Mouse (Mus musculus) olfactory bulb, adult 2 months (tissue): ENCODE measurements around the gene Atf3.

Source experiments
- CTCF ChIP-seq: fragments of 200-500 bp; IDR thresholded peaks from 2 replicates; pipeline ENCODE4 v1.5.1; 2012; ENCODE audit warnings: low read depth, mild to moderate bottlenecking, low read length, moderate library complexity; ENCODE audit not compliant: insufficient read depth
- POLR2A ChIP-seq: fragments of 200-500 bp; IDR thresholded peaks from 2 replicates; pipeline ENCODE4 v1.6.1; 2012; ENCODE audit warnings: mild to moderate bottlenecking, low read depth, low read length, moderate library complexity; ENCODE audit not compliant: insufficient read depth

- TF ChIP-seq POLR2A: no peak
- no peak for TF ChIP-seq CTCF
These were observed 79.4 kb downstream of the Atf3 start for GRCm38 (mm10) chr1:191138436-191138835.
